Mouse (Mus musculus) forebrain, postnatal 0 days (tissue): Measurements from ENCODE around the gene Loxl1. TPM values are rescaled to one million over a fixed set of nuclear protein-coding genes. Genes with fewer than 3 reads are reported as not detected.
A peak's percentile ranks its signal among the peaks of the same experiment; 100 is the strongest.

Experiments
- ATAC-seq: fragments of 200-750 bp; cut with Nextera tagmentation; 2 replicates; pipeline ENCODE4 v1.8.0; 2017; ENCODE audit warnings: mild to moderate bottlenecking, moderate library complexity
- DNase-seq: peaks from one replicate; pipeline ENCODE4 v3.0.0-alpha.2; 2015
- H3K27ac ChIP-seq: fragments of 300-500 bp; sonication (generic); 2 replicates; pipeline ENCODE4 v1.5.1; 2014; ENCODE audit warnings: low read depth, mild to moderate bottlenecking, antibody characterized with exemption, low read length, moderate library complexity, mixed read lengths
- H3K27me3 ChIP-seq: fragments of 300-500 bp; sonication (generic); 2 replicates; pipeline ENCODE4 v1.6.1; 2014; ENCODE audit warnings: mild to moderate bottlenecking, low read length, mixed read lengths; ENCODE audit not compliant: insufficient read depth
- H3K36me3 ChIP-seq: fragments of 300-500 bp; sonication (generic); 2 replicates; pipeline ENCODE4 v1.6.1; 2014; ENCODE audit warnings: mild to moderate bottlenecking, moderate library complexity; ENCODE audit not compliant: insufficient read depth
- H3K4me1 ChIP-seq: fragments of 300-500 bp; sonication (generic); 2 replicates; pipeline ENCODE4 v1.6.1; 2014; ENCODE audit warnings: antibody characterized with exemption; ENCODE audit not compliant: insufficient read depth
- H3K4me2 ChIP-seq: fragments of 300-500 bp; sonication (generic); 2 replicates; pipeline ENCODE4 v1.6.1; 2014; ENCODE audit warnings: low read depth, mild to moderate bottlenecking, moderate library complexity
- H3K4me3 ChIP-seq: fragments of 300-500 bp; sonication (generic); 2 replicates; pipeline ENCODE4 v1.5.1; 2014; ENCODE audit warnings: low read depth, low read length, mixed read lengths
- H3K9ac ChIP-seq: fragments of 300-500 bp; sonication (generic); 2 replicates; pipeline ENCODE4 v1.6.1; 2014; ENCODE audit warnings: mild to moderate bottlenecking
- H3K9me3 ChIP-seq: fragments of 300-500 bp; sonication (generic); 2 replicates; pipeline ENCODE4 v1.6.1; 2016; ENCODE audit warnings: low read length
- CTCF ChIP-seq: sonication (generic); IDR thresholded peaks from 2 replicates; pipeline ENCODE4 v1.5.1; 2016; ENCODE audit warnings: antibody characterized with exemption, control low read depth, low read depth
- WGBS: fragments of 180-500 bp; shearing (Covaris S2); extraction: QIAGEN DNeasy Blood & Tissue Kit; methylation state at CpG from one replicate; pipeline ENCODE4 v1.1.7; 2014; 5-methylcytosine and 5-hydroxymethylcytosine counted together
- polyA plus RNA-seq: library from polyadenylated mRNA; unstranded; fragments of >200 nt; fragmentation: Nextera tagmentation; extraction: Ambion mirVana; gene quantifications from 2 replicates; pipeline ENCODE4 v1.2.1, GENCODE M21; 2015
- total RNA-seq: library from RNA; depleted of rRNA; stranded (reverse); fragments of >200 nt; gene quantifications from 2 replicates; pipeline ENCODE4 v1.2.3, GENCODE M21; 2014; rRNA removed

Loxl1 gene
- total and polyA plus RNA-seq, 2 experiments from 2014 or later: 8.0 to 9.4 TPM

GRCm38 (mm10) chr9:58242696-58243095, 70.3 kb downstream of the Loxl1 start:
- H3K9ac ChIP-seq: no peak overlapping the region
- H3K4me1 ChIP-seq: 0 out of 2 replicates have a peak, but pooled peaks cover 5% of the 10 kb centered on the region
- no peak for DNase-seq
- no peak for ATAC-seq
- H3K4me2 ChIP-seq: no peak overlapping the region
- no peak overlapping the region for H3K4me3 ChIP-seq
- 87% methylated on average over 5 of the region's 5 CpGs for WGBS
- H3K27ac ChIP-seq: no peak overlapping the region
- TF ChIP-seq CTCF: no peak
- H3K9me3 ChIP-seq: no peaks in the 10 kb centered on the region
- no peaks in the 10 kb centered on the region for H3K36me3 ChIP-seq
- H3K27me3 ChIP-seq: no peaks in the 10 kb centered on the region

DNA sequence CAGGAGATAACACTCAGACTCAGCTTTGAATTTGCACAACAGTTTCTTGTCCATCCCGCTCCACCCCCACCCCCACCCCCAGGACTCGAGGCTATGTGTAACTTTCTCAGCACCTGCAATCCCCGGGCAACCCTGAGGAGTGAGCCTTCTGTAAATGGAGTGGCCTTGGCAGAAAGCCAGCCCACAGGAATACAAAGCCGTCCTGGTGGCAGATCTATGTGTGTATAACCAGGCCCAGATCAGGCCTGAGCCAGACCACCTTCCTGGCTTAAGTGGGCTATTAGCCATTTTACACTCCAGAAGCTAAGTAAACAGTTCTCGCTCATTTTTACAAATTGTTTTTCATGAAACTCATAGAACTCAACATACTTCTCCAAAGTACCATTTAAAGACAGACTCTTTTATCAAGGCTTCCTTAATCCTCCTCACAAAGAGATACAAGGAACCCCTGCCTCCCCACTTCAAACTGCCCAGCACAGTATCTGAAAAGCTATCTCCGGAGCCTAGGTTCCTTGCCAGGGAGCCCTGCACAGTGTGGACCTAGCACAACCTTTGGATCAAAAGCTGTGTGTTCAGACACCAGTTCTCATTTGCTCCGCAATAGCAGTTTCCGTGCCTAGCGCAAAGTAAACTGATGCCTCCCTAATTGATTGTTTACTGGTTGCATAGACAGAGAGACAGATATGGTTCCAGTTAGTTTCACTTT, 71.1 kb downstream of the Loxl1 start:
- 32% methylated on average over 9 of the region's 9 CpGs for WGBS
- Histone ChIP-seq H3K4me3 (no peak overlapping the region), H3K36me3 (no peaks in the 10 kb centered on the region), H3K4me2 (no peak overlapping the region), H3K9ac (no peak overlapping the region), H3K27ac (no peak overlapping the region), H3K9me3 (no peaks in the 10 kb centered on the region), H3K27me3 (no peaks in the 10 kb centered on the region), H3K4me1 (0 out of 2 replicates have a peak, but pooled peaks cover 2% of the 10 kb centered on the region)
- peak; percentile 32 for DNase-seq
- ATAC-seq: no peak
- TF ChIP-seq CTCF: no peak

Other genes starting within 250 kb of the Loxl1 start
- 13.9 and 16.2 TPM in 2 replicates for gene Stra6, start 249.4 kb downstream of the Loxl1 start, total RNA-seq
- 9.6 and 11.0 TPM in 2 replicates for gene Stra6, start 249.4 kb downstream of the Loxl1 start, polyA plus RNA-seq
- gene Ccdc33, start 194.4 kb downstream of the Loxl1 start, total RNA-seq: 0.38 and 3.0 TPM in 2 replicates
- 1.1 and 1.5 TPM in 2 replicates for gene Ccdc33, start 194.4 kb downstream of the Loxl1 start, polyA plus RNA-seq
- gene Islr, start 108.9 kb downstream of the Loxl1 start, total RNA-seq: 31.0 and 45.8 TPM in 2 replicates
- 27.4 and 32.2 TPM in 2 replicates for gene Islr, start 108.9 kb downstream of the Loxl1 start, polyA plus RNA-seq
- gene Islr2, start 108.9 kb downstream of the Loxl1 start, total RNA-seq: 612 and 779 TPM in 2 replicates
- 54.0 and 58.3 TPM in 2 replicates for gene Islr2, start 108.9 kb downstream of the Loxl1 start, polyA plus RNA-seq
- 3.4 and 4.8 TPM in 2 replicates for gene Pml, start 63.4 kb downstream of the Loxl1 start, total RNA-seq
- 2.6 and 3.7 TPM in 2 replicates for gene Pml, start 63.4 kb downstream of the Loxl1 start, polyA plus RNA-seq
- gene Stoml1, start 60.0 kb downstream of the Loxl1 start, total RNA-seq: 148 and 149 TPM in 2 replicates
- 142 and 144 TPM in 2 replicates for gene Stoml1, start 60.0 kb downstream of the Loxl1 start, polyA plus RNA-seq
- not detected in 2 replicates for gene Tbc1d21, start 57.3 kb upstream of the Loxl1 start, total RNA-seq
- gene Tbc1d21, start 57.3 kb upstream of the Loxl1 start, polyA plus RNA-seq: not detected in 2 replicates
- gene Insyn1, start 175.4 kb upstream of the Loxl1 start, total RNA-seq: 65.3 and 71.5 TPM in 2 replicates
- gene Insyn1, start 175.4 kb upstream of the Loxl1 start, polyA plus RNA-seq: 6.0 TPM in 2 replicates
- gene Cd276, start 242.3 kb upstream of the Loxl1 start, total RNA-seq: 21.1 and 26.0 TPM in 2 replicates
- 23.7 and 26.2 TPM in 2 replicates for gene Cd276, start 242.3 kb upstream of the Loxl1 start, polyA plus RNA-seq